Mouse (Mus musculus) monocyte, adult 2 months (primary cell): Measurements from ENCODE around the gene Bcdin3d.
A peak's percentile ranks its signal among the peaks of the same experiment; 100 is the strongest.

Experiments used
- DNase-seq, 2 experiments: peaks; one replicate each; pipeline ENCODE4 v3.0.0; 2022; ENCODE audit warnings: low spot score in 2 of 2, low read depth in 1 of 2

The Bcdin3d gene

GRCm38 (mm10) chr15:99474576-99474926 lies at the start of gene Bcdin3d:
Gene Bcdin3d, minus strand, starts transcription at chr15:99474730.
- peak in 1 of 2 experiments; percentile 72 for DNase-seq

- DNase-seq = no peak
These were observed 45.8 kb upstream of the Bcdin3d start for GRCm38 (mm10) chr15:99520306-99520705.

- no peak for DNase-seq
These were observed 45.1 kb upstream of the Bcdin3d start for GRCm38 (mm10) chr15:99519626-99520025.

- no peak for DNase-seq
These were observed 43.2 kb upstream of the Bcdin3d start for GRCm38 (mm10) chr15:99517715-99518114.

GRCm38 (mm10) chr15:99516715-99517114 lies 42.2 kb upstream of the Bcdin3d start:
- no peak for DNase-seq

- DNase-seq = no peak
These were observed 37.4 kb upstream of the Bcdin3d start for GRCm38 (mm10) chr15:99511797-99512525.

GRCm38 (mm10) chr15:99510621-99511020 lies 36.1 kb upstream of the Bcdin3d start:
- no peak for DNase-seq

- DNase-seq = no peak
These were observed 35.3 kb upstream of the Bcdin3d start for GRCm38 (mm10) chr15:99509840-99510239.

GRCm38 (mm10) chr15:99505324-99506095 lies 31.0 kb upstream of the Bcdin3d start:
- DNase-seq = no peak

GRCm38 (mm10) chr15:99503256-99503655 lies 28.7 kb upstream of the Bcdin3d start:
- no peak for DNase-seq

- DNase-seq = no peak
These were observed 27.8 kb upstream of the Bcdin3d start for GRCm38 (mm10) chr15:99502311-99502831.

- no peak for DNase-seq
These were observed 27.0 kb upstream of the Bcdin3d start for GRCm38 (mm10) chr15:99501292-99502260.

GRCm38 (mm10) chr15:99500320-99500719 lies 25.8 kb upstream of the Bcdin3d start:
- no peak for DNase-seq

- DNase-seq = no peak
These were observed 25.2 kb upstream of the Bcdin3d start for GRCm38 (mm10) chr15:99499726-99500125.

- no peak for DNase-seq
These were observed 24.3 kb upstream of the Bcdin3d start for GRCm38 (mm10) chr15:99498781-99499180.

- DNase-seq = no peak
These were observed 23.8 kb upstream of the Bcdin3d start for GRCm38 (mm10) chr15:99498356-99498755.

- DNase-seq = peak in 1 of 2 experiments; percentile 21
These were observed 23.2 kb upstream of the Bcdin3d start for GRCm38 (mm10) chr15:99497527-99498242.

- DNase-seq = no peak
These were observed 22.5 kb upstream of the Bcdin3d start for GRCm38 (mm10) chr15:99497061-99497460.

GRCm38 (mm10) chr15:99484745-99485144 lies 10.2 kb upstream of the Bcdin3d start:
- DNase-seq = no peak

- no peak for DNase-seq
These were observed 1.3 kb upstream of the Bcdin3d start for GRCm38 (mm10) chr15:99475814-99476213.
